Mouse (Mus musculus) hindbrain, embryonic 10.5 days (tissue): ENCODE measurements at regions not wholly inside any gene's neighbourhood (a gene's known extent, or its start where the extent isn't known, plus 50 kb on each side); places are given as distances from the start of the nearest gene placed in this dataset.

Experiments
- DNase-seq: peaks from one replicate; pipeline ENCODE4 v3.0.0-alpha.2; 2017; ENCODE audit warnings: low spot score
- H3K27ac ChIP-seq: fragments of 300-500 bp; sonication (generic); 2 replicates; pipeline ENCODE4 v1.5.1; 2016; ENCODE audit warnings: mild to moderate bottlenecking, moderate library complexity
- H3K27me3 ChIP-seq: fragments of 300-500 bp; sonication (generic); 2 replicates; pipeline ENCODE4 v1.6.1; 2016; ENCODE audit warnings: mild to moderate bottlenecking; ENCODE audit not compliant: poor library complexity, insufficient read depth, severe bottlenecking
- H3K36me3 ChIP-seq: fragments of 300-500 bp; sonication (generic); 2 replicates; pipeline ENCODE4 v1.6.1; 2016; ENCODE audit warnings: mild to moderate bottlenecking, moderate library complexity
- H3K4me1 ChIP-seq: fragments of 300-500 bp; sonication (generic); replicated peaks from 2 replicates; pipeline ENCODE4 v1.6.1; 2016; ENCODE audit warnings: mild to moderate bottlenecking
- H3K4me3 ChIP-seq: fragments of 300-500 bp; sonication (generic); 2 replicates; pipeline ENCODE4 v1.5.1; 2016; ENCODE audit warnings: mild to moderate bottlenecking, moderate library complexity
- H3K9me3 ChIP-seq: fragments of 300-500 bp; sonication (generic); 2 replicates; pipeline ENCODE4 v1.6.1; 2016; ENCODE audit warnings: mild to moderate bottlenecking, moderate library complexity
- WGBS: fragments of 180-500 bp; shearing (Covaris S2); methylation state at CpG from one replicate; pipeline ENCODE4 v1.1.7; 2016; 5-methylcytosine and 5-hydroxymethylcytosine counted together

DNA sequence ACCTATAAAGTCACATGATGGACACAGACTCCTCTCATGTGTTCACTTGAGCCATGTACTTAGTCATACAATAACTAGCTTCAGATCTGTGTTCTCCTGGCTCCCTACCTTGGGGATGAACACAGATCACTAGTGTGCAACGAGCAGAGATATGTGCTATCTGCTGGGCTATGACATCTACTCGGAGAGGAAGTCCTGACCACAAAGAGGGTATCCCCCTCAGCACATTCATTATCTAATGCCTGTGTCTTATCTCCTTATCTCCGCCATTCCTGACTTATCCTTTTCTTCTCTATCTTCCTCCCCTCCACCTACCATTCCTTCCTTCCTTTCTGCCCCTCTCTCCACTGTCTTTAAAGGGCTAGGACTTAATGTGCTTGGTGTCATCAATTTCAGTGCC is 118.9 kb upstream of the Hmga2 start:
- no peaks in the 10 kb centered on the region for H3K4me1 ChIP-seq
- no peaks in the 10 kb centered on the region for H3K36me3 ChIP-seq
- H3K27me3 ChIP-seq, result no peaks in the 10 kb centered on the region
- no peak overlapping the region for H3K4me3 ChIP-seq
- DNase-seq, result no peak
- WGBS, result 93% methylated on average over 3 of the region's 3 CpGs
- H3K9me3 ChIP-seq, result no peaks in the 10 kb centered on the region
- H3K27ac ChIP-seq, result no peak overlapping the region

DNA sequence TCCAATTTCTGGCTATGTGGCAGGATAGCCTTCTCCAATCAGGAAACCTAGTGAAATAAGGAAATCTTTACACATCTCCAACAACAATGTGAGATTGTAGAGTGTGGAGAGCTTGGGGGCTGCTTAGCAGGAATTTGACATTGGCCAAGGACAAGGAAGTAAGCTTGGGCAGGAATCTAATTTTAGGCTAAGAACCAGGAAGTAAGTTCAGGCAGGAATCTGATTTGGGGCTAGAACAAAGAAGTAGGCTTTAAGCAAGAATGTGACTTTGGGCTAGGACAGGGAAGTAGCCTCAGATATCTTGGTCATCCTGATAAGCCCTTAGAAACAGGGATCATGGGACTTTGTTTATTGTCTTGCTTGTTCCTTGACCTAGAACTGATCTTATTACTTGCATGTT is 117.6 kb upstream of the Hmga2 start:
- Histone ChIP-seq H3K27ac (no peak overlapping the region), H3K9me3 (no peaks in the 10 kb centered on the region), H3K27me3 (no peaks in the 10 kb centered on the region), H3K4me1 (no peaks in the 10 kb centered on the region), H3K36me3 (no peaks in the 10 kb centered on the region), H3K4me3 (no peak overlapping the region)
- no peak for DNase-seq

DNA sequence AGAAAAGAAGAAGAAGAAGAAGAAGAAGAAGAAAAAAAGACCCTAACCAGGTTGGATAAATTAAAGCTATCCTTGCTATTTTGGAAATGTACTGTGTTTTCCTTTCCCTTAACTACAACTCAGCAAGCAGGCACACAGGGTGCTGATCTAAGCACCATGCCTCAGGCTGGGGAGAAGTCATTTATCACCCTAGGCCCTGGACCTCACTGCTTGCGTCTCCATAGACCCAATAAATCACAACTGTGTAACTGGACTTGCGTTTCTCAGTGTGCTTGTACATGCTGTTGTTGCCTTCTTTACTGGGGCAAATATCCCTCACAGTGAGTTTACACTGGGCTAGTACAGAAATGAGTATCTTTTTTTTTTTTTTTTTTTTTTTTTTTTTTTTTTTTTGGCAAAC is 113.4 kb upstream of the Hmga2 start:
- Histone ChIP-seq H3K27me3 (no peaks in the 10 kb centered on the region), H3K4me1 (no peaks in the 10 kb centered on the region; the same call in 1 of the 2 replicates), H3K9me3 (no peaks in the 10 kb centered on the region), H3K27ac (no peak overlapping the region), H3K36me3 (no peaks in the 10 kb centered on the region), H3K4me3 (no peak overlapping the region)
- 73% methylated on average over 2 of the region's 2 CpGs for WGBS
- no peak for DNase-seq

DNA sequence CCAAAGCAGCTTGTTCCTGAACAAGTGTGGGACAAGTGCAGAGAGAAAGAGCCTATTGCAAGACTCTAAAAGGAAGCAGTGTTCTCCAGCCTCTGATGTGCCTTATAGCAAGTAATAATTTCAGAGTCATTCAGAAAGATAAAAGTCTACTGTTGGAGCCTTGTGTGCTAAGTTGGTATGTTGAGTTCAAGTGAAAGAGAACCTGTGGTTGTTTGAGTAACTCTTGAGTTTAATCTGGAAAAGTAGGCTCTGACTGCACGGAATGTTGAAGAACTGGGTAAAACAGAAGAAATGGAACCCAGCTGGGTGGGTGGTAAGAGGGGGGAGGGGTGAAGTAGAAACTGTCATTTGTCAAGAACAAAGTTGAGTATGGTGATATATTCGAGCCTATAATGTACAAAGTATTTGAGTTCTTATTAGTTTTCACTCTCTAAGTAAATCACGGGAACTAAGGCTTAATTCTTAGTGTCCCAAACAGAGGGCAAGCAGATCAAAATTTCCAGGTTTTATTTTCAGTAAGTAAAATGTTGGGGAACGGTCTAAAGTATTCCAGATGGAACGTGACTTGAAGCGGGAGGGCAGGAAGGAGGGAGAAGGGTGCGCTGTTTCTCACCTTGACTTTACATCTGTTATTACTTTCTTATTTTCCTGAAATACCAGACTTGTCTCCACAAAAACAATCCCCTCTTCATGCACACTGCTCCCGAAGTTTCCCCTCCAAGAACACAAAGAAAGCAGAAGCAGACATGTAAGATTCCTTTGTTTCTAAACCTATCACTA is 111.8 kb upstream of the Hmga2 start:
- Histone ChIP-seq H3K4me3 (no peak overlapping the region), H3K9me3 (no peaks in the 10 kb centered on the region), H3K36me3 (no peaks in the 10 kb centered on the region), H3K4me1 (no peaks in the 10 kb centered on the region; the same call in 1 of the 2 replicates), H3K27ac (no peak overlapping the region), H3K27me3 (no peaks in the 10 kb centered on the region)
- 70% methylated on average over 8 of the region's 8 CpGs for WGBS
- DNase-seq, result no peak

DNA sequence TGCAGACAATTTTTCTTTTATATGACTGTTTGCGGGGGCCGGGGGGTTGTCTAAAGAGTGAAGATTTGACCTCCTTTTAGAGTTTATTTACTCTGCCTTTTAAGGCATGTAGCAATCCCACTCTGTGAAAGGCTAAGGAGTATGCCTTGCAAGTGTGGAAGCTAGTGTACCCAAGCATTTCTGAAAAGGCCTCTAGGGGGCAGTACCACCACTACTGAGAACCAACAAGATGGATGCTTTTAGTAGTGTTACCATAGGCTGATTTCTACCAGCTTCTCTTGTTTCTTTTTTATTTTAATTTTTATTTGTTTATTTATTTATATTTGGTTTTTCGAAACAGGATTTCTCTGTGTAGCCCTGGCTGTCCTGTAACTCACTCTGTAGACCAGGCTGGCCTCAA is 110.9 kb upstream of the Hmga2 start:
- peak; percentile 33 for DNase-seq
- no peak overlapping the region for H3K4me3 ChIP-seq
- H3K9me3 ChIP-seq, result no peaks in the 10 kb centered on the region
- no peaks in the 10 kb centered on the region for H3K36me3 ChIP-seq
- H3K4me1 ChIP-seq, result no peaks in the 10 kb centered on the region; the same call in 1 of the 2 replicates
- H3K27ac ChIP-seq, result no peak overlapping the region
- 81% methylated on average over 3 of the region's 3 CpGs for WGBS
- no peaks in the 10 kb centered on the region for H3K27me3 ChIP-seq

DNA sequence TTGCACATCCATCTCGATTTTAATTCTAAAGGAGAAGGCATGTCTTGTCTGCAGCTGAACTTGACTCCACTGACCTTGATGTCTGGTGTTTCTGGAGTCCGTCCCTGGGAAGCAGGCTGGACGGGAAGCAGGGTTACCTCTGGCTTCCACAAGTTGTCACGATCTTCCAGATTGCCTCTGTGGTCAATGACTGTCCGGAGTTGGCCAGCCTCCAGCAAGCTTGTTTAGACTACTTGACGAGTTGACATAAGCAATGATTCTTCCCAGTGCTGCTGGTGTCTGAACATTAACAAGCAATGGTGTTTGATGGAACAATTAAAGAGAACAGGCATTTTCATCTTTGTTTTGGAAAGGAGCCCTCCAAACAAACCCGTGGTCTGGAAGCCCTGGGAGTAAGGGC is 106.2 kb upstream of the Hmga2 start:
- no peaks in the 10 kb centered on the region for H3K36me3 ChIP-seq
- DNase-seq, result no peak
- 75% methylated on average over 7 of the region's 7 CpGs for WGBS

DNA sequence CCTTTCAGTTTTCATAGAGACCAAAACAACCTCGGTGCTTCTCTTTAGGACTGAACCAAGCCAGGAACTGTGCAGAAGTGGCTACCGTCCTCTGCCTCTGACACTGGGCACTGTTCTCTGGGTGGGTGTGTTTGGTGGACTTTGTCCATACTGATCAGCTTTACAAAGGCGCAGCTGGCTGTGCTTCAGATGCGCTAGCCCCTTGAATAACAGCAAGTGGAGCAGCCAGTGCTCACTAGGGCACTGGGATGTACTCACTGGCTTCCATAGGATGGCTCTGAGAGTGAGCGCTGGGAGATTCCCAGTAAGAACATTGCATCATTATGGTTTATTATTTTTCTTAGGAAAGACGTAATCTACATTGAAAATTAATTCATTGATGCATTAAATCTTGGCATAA is 105.3 kb upstream of the Hmga2 start:
- no peak for DNase-seq
- H3K27me3 ChIP-seq, result no peaks in the 10 kb centered on the region
- 0 out of 2 replicates have a peak, but pooled peaks cover 5% of the 10 kb centered on the region for H3K4me1 ChIP-seq
- H3K9me3 ChIP-seq, result no peaks in the 10 kb centered on the region
- 89% methylated on average over 6 of the region's 6 CpGs for WGBS
- no peaks in the 10 kb centered on the region for H3K36me3 ChIP-seq
- H3K4me3 ChIP-seq, result no peak overlapping the region
- no peak overlapping the region for H3K27ac ChIP-seq

More for the DNA sequence above, 106.2 kb upstream of the Hmga2 start:
- Histone ChIP-seq H3K27ac (no peak overlapping the region), H3K27me3 (no peaks in the 10 kb centered on the region), H3K9me3 (no peaks in the 10 kb centered on the region), H3K4me1 (no peaks in the 10 kb centered on the region), H3K4me3 (no peak overlapping the region)

DNA sequence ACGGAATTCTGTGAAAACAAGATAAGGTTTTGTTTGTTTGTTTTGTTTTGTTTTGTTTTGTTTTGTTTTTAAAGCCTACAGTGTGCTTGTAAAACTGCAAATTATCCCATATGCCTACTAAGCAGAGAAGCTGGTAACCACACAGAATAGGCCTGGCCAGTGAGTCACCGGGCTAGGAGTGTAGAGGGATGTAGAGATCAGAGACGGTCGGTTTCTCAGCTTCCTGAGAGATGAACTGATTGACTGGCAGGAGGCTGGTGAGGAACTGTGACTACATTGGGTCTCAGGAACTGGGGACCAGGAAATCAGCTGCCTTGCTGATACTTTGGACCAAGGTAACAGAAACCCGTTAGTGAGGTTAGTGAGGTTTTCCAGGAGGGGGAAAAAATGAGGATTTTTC is 100.6 kb upstream of the Hmga2 start:
- H3K9me3 ChIP-seq, result no peaks in the 10 kb centered on the region
- no peaks in the 10 kb centered on the region for H3K36me3 ChIP-seq
- 54% methylated on average over 5 of the region's 5 CpGs for WGBS
- no peaks in the 10 kb centered on the region for H3K27me3 ChIP-seq
- DNase-seq, result no peak
- H3K4me1 ChIP-seq, result peaks cover 23% of the 10 kb centered on the region
- no peak overlapping the region for H3K4me3 ChIP-seq
- H3K27ac ChIP-seq, result no peak overlapping the region

DNA sequence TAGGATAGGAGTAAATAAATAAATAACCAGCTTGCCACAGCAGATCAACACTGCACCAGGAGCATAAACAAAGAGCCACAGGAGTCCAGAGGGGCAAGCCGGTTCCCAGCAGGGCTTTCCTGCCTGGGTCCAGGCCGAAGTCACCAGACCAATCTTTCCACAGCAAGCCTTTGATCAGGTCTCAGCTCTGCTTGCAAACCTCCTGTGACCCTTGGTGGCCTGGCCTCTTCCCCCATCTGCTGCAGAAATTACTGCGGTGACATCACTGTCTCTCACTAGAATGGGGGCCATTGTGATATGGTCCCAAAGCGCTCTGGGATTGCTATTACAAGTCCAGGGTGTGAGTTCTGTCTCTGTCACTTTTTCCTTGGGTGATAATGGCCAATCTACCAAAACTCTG is 99.9 kb upstream of the Hmga2 start:
- Histone ChIP-seq H3K9me3 (no peaks in the 10 kb centered on the region), H3K4me1 (peaks cover 29% of the 10 kb centered on the region), H3K36me3 (no peaks in the 10 kb centered on the region), H3K27me3 (no peaks in the 10 kb centered on the region), H3K4me3 (no peak overlapping the region), H3K27ac (peak overlapping the region; percentile 59)
- 16% methylated on average over 4 of the region's 4 CpGs for WGBS
- DNase-seq, result peak; percentile 51

DNA sequence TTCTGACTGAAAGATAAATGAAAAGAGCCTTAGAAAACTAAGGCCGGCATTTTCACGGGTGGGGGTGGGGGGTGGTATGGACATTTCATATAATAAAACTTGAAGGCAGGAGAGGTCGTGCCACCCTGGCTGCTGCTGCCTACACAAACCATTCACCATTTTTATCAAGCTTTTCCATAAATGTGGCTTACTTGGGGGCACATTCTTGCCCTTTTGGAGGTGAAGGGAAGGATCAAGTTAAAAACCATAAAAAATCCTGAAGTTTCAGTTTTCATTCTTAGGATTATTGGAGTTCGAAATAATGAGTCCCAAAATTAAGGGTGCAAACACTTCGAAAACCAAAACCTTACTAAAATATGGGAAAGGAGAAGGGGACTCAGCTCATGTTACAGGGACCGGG is 95.1 kb upstream of the Hmga2 start:
- H3K27ac ChIP-seq, result no peak overlapping the region
- H3K36me3 ChIP-seq, result no peaks in the 10 kb centered on the region
- H3K4me3 ChIP-seq, result no peak overlapping the region
- peaks cover 32% of the 10 kb centered on the region for H3K4me1 ChIP-seq
- DNase-seq, result no peak
- WGBS, result 26% methylated on average over 6 of the region's 6 CpGs
- no peaks in the 10 kb centered on the region for H3K9me3 ChIP-seq
- no peaks in the 10 kb centered on the region for H3K27me3 ChIP-seq

DNA sequence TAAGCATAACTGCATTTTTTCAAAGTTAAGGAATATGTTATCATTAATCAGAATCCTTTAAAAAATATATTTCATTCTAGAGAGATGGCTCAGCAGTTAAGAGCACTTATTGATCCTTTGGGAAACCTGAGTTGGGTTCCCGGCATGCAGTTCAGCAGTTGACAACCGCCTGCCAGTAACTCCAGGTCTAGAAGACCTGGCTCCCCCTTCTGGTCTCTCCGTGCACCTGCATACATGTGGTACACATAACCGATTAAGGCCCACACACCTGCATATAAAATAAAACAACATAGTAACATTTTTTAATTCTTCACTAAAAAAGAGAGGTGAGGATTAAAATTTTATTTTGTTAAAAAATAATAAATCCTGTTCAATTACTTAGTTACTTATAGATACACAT is 89.7 kb upstream of the Hmga2 start:
- Histone ChIP-seq H3K4me3 (no peak overlapping the region), H3K4me1 (peaks cover 15% of the 10 kb centered on the region), H3K27ac (no peak overlapping the region), H3K27me3 (no peaks in the 10 kb centered on the region), H3K36me3 (no peaks in the 10 kb centered on the region), H3K9me3 (no peaks in the 10 kb centered on the region)
- 93% methylated on average over 4 of the region's 4 CpGs for WGBS
- no peak for DNase-seq

DNA sequence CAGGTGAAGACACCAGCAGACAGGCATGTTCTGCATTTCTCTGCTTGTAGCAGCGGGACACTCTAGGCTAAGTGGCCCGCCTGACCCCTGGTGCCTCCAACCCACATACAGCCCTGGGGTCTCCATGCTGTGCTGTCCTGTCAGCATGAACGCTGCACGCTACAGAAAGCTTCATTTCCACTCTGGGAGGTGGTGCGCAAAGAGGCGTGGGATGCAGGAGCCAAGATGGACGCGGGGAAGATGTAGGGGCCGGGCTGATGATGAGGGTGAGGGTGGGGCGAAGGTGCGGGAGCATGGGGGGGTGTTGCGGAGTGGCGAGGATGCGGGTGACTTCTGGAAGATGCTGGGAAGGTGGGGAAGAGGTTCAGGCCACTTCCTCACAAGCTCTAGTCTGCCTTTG is 88.6 kb upstream of the Hmga2 start:
- Histone ChIP-seq H3K4me3 (peak overlapping the region; percentile 35), H3K27ac (peak overlapping the region; percentile 31; the same call in 1 of the 2 replicates), H3K4me1 (peaks cover 9% of the 10 kb centered on the region), H3K9me3 (peaks cover 5% of the 10 kb centered on the region; the same call in 1 of the 2 replicates), H3K36me3 (no peaks in the 10 kb centered on the region), H3K27me3 (no peaks in the 10 kb centered on the region)
- DNase-seq, result no peak
- 24% methylated on average over 14 of the region's 14 CpGs for WGBS

DNA sequence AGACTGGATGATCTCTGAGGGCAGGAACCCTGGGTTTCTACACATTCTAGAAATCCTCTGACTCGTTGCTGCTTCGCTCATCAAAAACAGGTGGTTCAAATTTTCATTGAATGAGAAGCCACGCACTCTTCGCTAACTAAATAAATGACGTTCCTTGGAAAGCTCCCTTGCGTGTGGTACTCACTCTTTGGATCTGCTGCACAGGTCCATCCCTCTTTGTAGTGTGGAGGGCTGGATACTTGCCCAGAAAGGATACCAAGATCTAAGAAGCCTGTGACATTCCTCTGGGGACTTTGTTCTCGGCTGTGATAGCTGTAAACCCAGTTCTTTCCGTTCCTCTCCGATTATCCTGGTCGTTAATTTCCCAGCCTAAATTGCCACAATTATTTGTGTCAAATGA is 87.7 kb upstream of the Hmga2 start:
- H3K27me3 ChIP-seq, result no peaks in the 10 kb centered on the region
- H3K27ac ChIP-seq, result no peak overlapping the region
- peaks cover 5% of the 10 kb centered on the region; the same call in 1 of the 2 replicates for H3K9me3 ChIP-seq
- H3K36me3 ChIP-seq, result no peaks in the 10 kb centered on the region
- no peak for DNase-seq
- 51% methylated on average over 10 of the region's 10 CpGs for WGBS
- peaks cover 9% of the 10 kb centered on the region for H3K4me1 ChIP-seq
- no peak overlapping the region for H3K4me3 ChIP-seq

DNA sequence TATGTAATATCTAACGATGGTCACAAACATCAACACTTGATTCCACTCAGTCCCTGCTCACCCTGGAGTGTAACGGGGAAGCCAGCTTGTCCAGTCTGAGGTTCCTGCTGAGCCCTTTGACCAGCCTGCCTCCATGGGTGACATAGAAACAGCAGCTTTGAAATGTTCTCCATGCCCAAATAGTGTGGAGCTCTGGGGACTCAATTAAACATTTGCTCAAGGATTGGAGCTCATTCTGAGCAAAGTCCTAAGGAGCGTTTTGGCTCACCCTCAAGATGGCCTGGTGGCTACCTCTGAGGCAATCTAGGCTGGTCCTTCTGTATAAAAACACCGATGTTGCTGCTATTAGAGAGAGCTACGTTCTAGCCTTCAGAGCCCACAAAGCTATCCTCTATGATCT is 85.6 kb upstream of the Hmga2 start:
- Histone ChIP-seq H3K9me3 (peaks cover 5% of the 10 kb centered on the region; the same call in 1 of the 2 replicates), H3K27me3 (no peaks in the 10 kb centered on the region), H3K4me1 (peaks cover 12% of the 10 kb centered on the region), H3K4me3 (no peak overlapping the region), H3K36me3 (no peaks in the 10 kb centered on the region), H3K27ac (no peak overlapping the region)
- no peak for DNase-seq
- WGBS, result 96% methylated on average over 5 of the region's 5 CpGs
